Mouse (Mus musculus) embryo, embryonic 11 days (tissue): ENCODE data around the gene Lilra6.
"Not testable (repeated sequence)": the region's sequence is repeated elsewhere in the genome, so short reads cannot be mapped to it uniquely, and the experiment has no call there.

Experiments used
- DNase-seq: peaks from one replicate; pipeline ENCODE4 v3.0.0-alpha.2; 2015

Gene Lilra6

DNA sequence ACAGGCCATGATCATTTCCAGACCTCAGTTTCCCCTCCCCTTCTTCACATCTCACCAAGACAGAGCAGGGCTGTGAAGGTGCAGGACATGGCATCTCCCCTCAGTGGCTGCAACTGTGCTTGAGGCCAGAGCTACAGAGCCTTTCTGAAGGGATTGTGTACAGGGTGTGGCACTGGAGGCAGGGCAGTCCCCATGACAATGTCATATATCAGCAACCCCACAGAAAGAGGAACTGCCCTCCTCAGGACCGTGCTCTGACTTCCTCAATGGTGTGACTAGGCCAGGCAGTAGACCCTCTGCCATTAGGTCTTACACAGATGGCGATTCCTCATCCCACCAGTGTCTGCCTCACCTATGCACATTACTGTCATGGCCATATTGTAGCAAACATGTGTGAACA, at the start of gene Lilra6:
Gene Lilra6, minus strand, starts transcription at position 117 of the 400 bp plus-strand sequence.
- not testable (repeated sequence) for DNase-seq

DNA sequence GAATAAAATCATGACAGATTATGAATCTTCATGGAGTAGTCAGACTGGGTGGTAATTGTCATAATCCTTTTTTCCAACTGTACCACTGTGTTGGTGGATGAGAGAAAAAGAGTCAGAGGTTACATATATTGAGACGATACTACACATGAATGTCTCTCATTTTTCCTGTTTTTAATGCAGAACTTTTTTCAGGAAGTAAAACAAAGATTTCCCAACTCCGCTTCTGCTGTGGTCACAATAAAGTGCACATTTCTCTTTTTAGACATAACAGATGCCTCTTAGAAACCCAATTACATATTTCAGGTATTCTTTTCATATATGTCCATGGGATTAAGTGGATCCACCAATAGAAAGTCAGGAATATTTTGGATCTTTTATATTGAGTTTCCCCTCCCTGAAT, 46.7 kb upstream of the Lilra6 start:
- DNase-seq = no peak

DNA sequence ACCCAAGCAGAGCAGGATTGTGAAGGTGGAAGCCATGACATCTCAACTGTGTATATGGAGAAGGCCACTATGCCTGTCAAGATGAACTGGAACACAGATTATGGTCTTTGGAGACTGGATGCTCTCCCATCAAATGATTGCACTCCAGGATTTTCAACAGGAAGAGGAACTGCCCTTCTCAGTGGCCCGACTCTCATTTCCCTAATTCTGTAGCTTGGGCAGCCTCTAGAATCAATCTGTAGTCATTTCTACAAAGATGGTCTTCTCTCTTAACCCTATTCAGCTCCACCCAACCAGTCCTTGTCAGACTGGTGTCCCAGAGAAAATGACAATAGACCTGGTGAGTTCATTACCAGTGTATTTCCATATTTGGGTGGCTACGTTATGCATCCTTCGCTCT, 42.1 kb upstream of the Lilra6 start:
- no peak for DNase-seq

DNA sequence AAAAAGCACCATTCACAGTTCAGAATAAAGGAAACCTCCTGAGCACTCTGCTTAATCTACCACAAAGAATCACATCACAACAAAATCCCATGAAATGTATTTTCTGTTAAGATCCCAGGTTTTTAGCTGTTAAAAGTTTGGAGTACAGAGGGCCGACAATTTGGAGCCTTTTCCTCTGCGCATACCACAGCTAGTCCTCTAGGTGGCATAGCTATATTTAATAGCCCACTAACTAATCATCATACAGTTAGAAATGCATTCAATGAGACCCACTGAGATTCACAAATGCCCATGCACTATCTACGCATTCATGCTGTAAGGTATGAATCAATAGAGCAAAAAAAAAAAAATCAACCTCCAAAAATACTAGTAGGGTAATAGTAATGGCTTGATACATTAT, 33.9 kb upstream of the Lilra6 start:
- DNase-seq = no peak

DNA sequence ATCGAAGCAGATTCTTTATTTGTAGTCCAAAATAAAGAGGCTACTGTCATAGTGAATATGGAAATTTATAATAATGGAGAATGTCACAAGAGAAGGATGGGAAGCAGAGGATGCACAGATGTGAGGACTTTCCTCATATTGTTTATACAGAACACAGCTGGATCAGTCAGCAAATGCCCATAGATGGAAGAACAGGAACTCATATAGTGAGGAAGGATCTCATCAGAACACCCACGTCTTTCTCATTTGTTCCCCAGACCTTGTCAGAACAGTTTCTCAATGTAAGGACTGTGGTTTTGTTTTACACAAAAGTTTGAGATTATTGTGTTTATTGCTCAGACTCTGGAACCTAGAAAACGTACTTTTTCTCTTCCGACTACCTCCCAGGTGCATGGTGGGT, 32.9 kb upstream of the Lilra6 start:
- DNase-seq = no peak

DNA sequence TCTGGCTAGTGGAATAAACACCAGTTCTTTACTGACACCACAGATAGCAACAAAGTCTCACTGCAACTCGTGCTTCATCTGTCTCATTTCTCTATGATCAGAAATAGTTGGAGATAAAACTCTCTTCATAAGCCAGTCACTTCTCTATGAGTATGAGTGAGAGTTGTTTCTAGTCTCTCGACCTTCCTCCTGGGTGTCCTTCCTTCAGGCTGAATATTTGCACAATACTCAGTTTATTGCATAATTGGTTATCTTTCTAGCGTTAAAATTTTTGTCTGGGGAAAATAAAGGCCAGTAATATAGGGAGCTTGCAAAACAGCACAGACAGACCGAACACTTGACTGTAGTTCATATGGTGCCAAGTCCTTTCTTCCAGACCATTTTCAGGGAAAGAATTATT, 30.8 kb upstream of the Lilra6 start:
- DNase-seq = no peak

DNA sequence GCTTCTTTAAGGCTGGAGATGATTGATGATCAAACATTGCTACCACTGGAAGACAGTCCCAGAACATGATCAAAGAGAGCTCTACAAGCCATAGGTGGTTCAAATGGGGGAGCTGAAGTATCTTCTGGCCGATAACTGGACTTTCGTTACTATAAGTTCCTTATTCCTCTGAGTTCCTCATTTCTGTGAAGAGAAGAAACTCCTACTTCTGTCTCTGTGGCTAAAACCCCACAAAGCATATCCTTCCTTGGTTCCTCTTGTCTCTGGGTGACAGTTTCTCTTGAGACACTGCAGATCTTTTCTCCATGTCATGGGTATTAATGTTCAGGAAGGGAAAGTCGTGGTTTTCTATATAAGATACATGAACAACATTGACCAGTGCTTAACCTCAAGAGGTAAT, 25.6 kb upstream of the Lilra6 start:
- no peak for DNase-seq

DNA sequence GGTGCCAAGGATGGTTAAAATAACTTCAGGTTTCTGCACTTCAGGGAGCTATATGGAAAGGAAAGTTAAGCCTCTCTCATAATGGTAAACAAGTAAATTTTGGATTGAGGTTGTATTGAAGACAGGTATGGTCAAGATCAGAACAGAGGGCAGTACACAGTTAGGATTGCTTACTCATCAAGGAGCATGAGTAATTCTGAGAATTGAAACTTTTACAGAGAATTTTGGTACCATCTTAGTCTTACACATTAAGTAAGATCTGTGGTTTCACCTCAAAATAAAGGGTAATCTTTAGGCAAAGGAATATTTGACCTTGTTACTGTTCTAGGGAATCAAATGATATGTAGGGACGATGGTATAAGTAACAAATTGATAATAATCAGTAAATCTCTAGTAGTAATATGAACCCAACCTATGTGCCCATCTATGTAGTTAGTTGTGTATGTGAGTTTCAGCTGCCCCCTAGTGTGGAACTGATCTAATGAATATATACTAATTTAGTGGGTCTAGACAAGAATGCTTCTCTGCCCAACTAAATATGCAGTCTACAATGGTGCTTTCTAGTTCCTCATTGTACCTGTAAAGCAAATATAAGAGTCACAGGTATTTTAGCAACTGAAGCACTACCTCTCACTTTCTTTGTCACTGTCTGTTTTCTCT, 24.7 kb upstream of the Lilra6 start:
- DNase-seq = no peak

DNA sequence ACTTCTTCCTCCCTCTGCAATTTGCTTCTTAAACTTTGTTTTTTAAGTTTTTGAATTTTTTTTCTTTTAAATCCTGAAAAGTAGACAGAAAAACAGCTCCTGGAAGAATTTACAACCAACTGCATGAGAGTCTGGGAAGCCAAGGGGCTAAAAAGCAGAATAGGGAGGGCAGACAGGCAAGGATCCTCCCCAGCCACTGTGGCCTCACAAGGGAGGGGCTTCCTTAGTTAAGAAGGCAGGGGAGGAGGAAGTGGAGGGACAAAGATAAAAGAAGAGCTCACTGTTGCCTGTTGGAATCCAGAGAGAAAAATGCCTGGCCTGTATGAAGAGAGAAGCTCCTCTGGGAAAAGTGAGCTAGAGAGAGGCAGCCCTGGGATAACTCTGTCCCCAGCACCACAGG, 20.2 kb upstream of the Lilra6 start:
- DNase-seq = not testable (repeated sequence)

DNA sequence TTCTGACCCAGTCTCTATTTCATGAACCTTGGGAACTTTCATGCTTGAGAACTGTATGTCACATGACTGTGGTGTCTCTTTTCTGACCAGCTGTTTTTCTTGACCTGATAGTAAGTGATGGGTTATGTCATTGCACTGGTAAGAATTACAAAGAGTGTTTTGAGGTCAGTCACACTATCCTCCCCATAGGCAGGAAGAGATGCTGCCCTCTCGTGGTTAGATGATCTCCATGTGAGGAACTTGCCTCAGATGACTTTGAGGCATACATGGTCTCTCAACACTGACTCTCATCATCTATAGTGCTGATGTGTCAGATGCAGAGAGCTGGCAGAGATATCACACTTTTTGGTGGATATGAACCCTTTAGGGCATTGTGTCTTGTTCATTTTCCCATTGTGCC, 11.6 kb downstream of the Lilra6 start:
- DNase-seq = no peak

DNA sequence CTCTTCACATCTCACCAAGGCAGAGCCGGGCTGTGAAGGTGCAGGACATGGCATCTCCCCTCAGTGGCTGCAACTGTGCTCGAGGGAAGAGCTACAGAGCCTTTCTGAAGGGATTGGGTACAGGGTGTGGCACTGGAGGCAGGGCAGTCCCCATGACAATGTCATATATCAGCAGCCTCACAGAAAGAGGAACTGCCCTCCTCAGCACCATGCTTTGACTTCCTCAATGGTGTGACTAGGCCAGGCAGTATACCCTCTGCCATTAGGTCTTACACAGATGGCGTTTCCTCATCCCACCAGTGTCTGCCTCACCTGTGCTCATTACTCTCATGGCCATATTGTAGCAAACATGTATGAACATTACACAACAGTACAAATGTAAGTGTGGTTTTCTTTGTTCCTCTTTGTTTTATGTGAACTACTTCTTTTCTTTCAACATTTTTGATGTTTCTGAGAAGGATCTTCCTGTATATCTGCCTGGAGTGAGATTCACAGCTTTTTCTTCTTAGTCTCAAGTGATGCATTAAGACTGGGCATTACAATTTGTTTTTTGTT, 17.2 kb downstream of the Lilra6 start, which contains the start of gene Gm14548:
Gene Gm14548, minus strand, starts transcription at position 85 of the 555 bp plus-strand sequence.
- not testable (repeated sequence) for DNase-seq

DNA sequence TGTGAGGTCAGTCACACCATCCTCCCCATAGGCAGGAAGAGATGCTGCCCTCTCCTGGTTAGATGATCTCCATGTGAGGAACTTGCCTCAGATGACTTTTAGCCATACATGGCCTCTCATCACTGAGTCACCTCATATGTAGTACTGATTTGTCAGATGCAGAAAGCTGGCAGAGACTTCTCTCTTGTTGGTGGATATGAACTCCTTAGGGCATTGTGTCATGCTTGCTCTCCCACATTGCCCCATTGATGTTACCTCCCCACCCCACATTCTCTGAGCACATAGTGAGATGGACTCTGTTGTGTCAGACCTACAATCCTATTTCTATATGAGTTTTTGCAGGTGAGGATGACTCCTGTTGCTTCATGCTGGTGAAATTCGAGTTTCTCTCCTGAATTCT, 40.3 kb downstream of the Lilra6 start:
- DNase-seq = not testable (repeated sequence)
